Mouse (Mus musculus): ENCODE data around the gene Gng4. TPM values are rescaled to one million over a fixed set of nuclear protein-coding genes. Genes with fewer than 3 reads are reported as not detected.

The Gng4 gene
- polyA plus RNA-seq, 1 experiment from 2014 or later, result 0.39 TPM

GRCm38 (mm10) chr13:13845021-13845420 lies 61.2 kb downstream of the Gng4 start:
- Histone ChIP-seq H3K9ac (ENCODE audit: low read length) (no peak overlapping the region), H3K4me3 (ENCODE audit: control insufficient read depth in 1 of 2, insufficient read depth in 1 of 2, low read depth in 1 of 2, low read length in 2 of 2) (no peak overlapping the region), H3K27me3 (ENCODE audit: control insufficient read depth, insufficient read depth, low read length) (no peaks in the 10 kb centered on the region), H3K4me2 (ENCODE audit: low read length) (no peak overlapping the region), H3K9me3 (ENCODE audit: control insufficient read depth, low read length) (0 out of 2 replicates have a peak, but pooled peaks cover 3% of the 10 kb centered on the region), H3K27ac (replicated peaks in 1 of 2; ENCODE audit: control insufficient read depth in 1 of 2, insufficient read depth in 1 of 2, low read depth in 2 of 2, low read length in 2 of 2) (no peak overlapping the region), H3K4me1 (ENCODE audit: control insufficient read depth in 2 of 2, insufficient read depth in 2 of 2, low read length in 2 of 2) (no peaks in the 10 kb centered on the region), H3K36me3 (ENCODE audit: control insufficient read depth, insufficient read depth, low read length) (no peaks in the 10 kb centered on the region)
- 57% methylated on average over 4 of the region's 4 CpGs for WGBS
- ATAC-seq (ENCODE audit: insufficient number of reproducible peaks, insufficient read depth, low FRiP score, low read depth), result no peak

- Histone ChIP-seq H3K4me3 (ENCODE audit: control insufficient read depth in 1 of 2, insufficient read depth in 1 of 2, low read depth in 1 of 2, low read length in 2 of 2) (no peak overlapping the region), H3K9ac (ENCODE audit: low read length) (no peak overlapping the region), H3K4me1 (ENCODE audit: control insufficient read depth in 2 of 2, insufficient read depth in 2 of 2, low read length in 2 of 2) (no peaks in the 10 kb centered on the region), H3K4me2 (ENCODE audit: low read length) (no peak overlapping the region), H3K27ac (replicated peaks in 1 of 2; ENCODE audit: control insufficient read depth in 1 of 2, insufficient read depth in 1 of 2, low read depth in 2 of 2, low read length in 2 of 2) (no peak overlapping the region), H3K9me3 (ENCODE audit: control insufficient read depth, low read length) (0 out of 2 replicates have a peak, but pooled peaks cover 3% of the 10 kb centered on the region), H3K27me3 (ENCODE audit: control insufficient read depth, insufficient read depth, low read length) (no peaks in the 10 kb centered on the region), H3K36me3 (ENCODE audit: control insufficient read depth, insufficient read depth, low read length) (no peaks in the 10 kb centered on the region)
- WGBS, result 67% methylated on average over 3 of the region's 3 CpGs
- ATAC-seq (ENCODE audit: insufficient number of reproducible peaks, insufficient read depth, low FRiP score, low read depth), result no peak
These were observed 63.3 kb downstream of the Gng4 start for GRCm38 (mm10) chr13:13847075-13847599.

GRCm38 (mm10) chr13:13857190-13857589 lies 73.3 kb downstream of the Gng4 start:
- WGBS, result 29% methylated on average over 4 of the region's 4 CpGs
- H3K9me3 ChIP-seq (ENCODE audit: control insufficient read depth, low read length), result no peaks in the 10 kb centered on the region
- H3K4me3 ChIP-seq (ENCODE audit: control insufficient read depth in 1 of 2, insufficient read depth in 1 of 2, low read depth in 1 of 2, low read length in 2 of 2), result no peak overlapping the region
- H3K36me3 ChIP-seq (ENCODE audit: control insufficient read depth, insufficient read depth, low read length), result no peaks in the 10 kb centered on the region
- no peak for ATAC-seq (ENCODE audit: insufficient number of reproducible peaks, insufficient read depth, low FRiP score, low read depth)
- no peak overlapping the region for H3K27ac ChIP-seq (replicated peaks in 1 of 2; ENCODE audit: control insufficient read depth in 1 of 2, insufficient read depth in 1 of 2, low read depth in 2 of 2, low read length in 2 of 2)
- no peaks in the 10 kb centered on the region for H3K4me1 ChIP-seq (ENCODE audit: control insufficient read depth in 2 of 2, insufficient read depth in 2 of 2, low read length in 2 of 2)
- H3K9ac ChIP-seq (ENCODE audit: low read length), result no peak overlapping the region
- no peak overlapping the region for H3K4me2 ChIP-seq (ENCODE audit: low read length)
- no peaks in the 10 kb centered on the region for H3K27me3 ChIP-seq (ENCODE audit: control insufficient read depth, insufficient read depth, low read length)

GRCm38 (mm10) chr13:13862346-13862745 lies 78.5 kb downstream of the Gng4 start:
- Histone ChIP-seq H3K4me1 (ENCODE audit: control insufficient read depth in 2 of 2, insufficient read depth in 2 of 2, low read length in 2 of 2) (no peaks in the 10 kb centered on the region), H3K36me3 (ENCODE audit: control insufficient read depth, insufficient read depth, low read length) (no peaks in the 10 kb centered on the region), H3K27me3 (ENCODE audit: control insufficient read depth, insufficient read depth, low read length) (no peaks in the 10 kb centered on the region), H3K9me3 (ENCODE audit: control insufficient read depth, low read length) (no peaks in the 10 kb centered on the region), H3K4me2 (ENCODE audit: low read length) (no peak overlapping the region), H3K4me3 (ENCODE audit: control insufficient read depth in 1 of 2, insufficient read depth in 1 of 2, low read depth in 1 of 2, low read length in 2 of 2) (no peak overlapping the region), H3K9ac (ENCODE audit: low read length) (no peak overlapping the region), H3K27ac (replicated peaks in 1 of 2; ENCODE audit: control insufficient read depth in 1 of 2, insufficient read depth in 1 of 2, low read depth in 2 of 2, low read length in 2 of 2) (no peak overlapping the region)
- 60% methylated on average over 11 of the region's 11 CpGs for WGBS
- no peak for ATAC-seq (ENCODE audit: insufficient number of reproducible peaks, insufficient read depth, low FRiP score, low read depth)

- no peak overlapping the region for H3K27ac ChIP-seq (replicated peaks in 1 of 2; ENCODE audit: control insufficient read depth in 1 of 2, insufficient read depth in 1 of 2, low read depth in 2 of 2, low read length in 2 of 2)
- no peak overlapping the region for H3K4me3 ChIP-seq (ENCODE audit: control insufficient read depth in 1 of 2, insufficient read depth in 1 of 2, low read depth in 1 of 2, low read length in 2 of 2)
- WGBS, result 59% methylated on average over 6 of the region's 6 CpGs
- no peak overlapping the region for H3K9ac ChIP-seq (ENCODE audit: low read length)
- H3K36me3 ChIP-seq (ENCODE audit: control insufficient read depth, insufficient read depth, low read length), result no peaks in the 10 kb centered on the region
- H3K27me3 ChIP-seq (ENCODE audit: control insufficient read depth, insufficient read depth, low read length), result no peaks in the 10 kb centered on the region
- no peaks in the 10 kb centered on the region for H3K9me3 ChIP-seq (ENCODE audit: control insufficient read depth, low read length)
- H3K4me2 ChIP-seq (ENCODE audit: low read length), result no peak overlapping the region
- no peaks in the 10 kb centered on the region for H3K4me1 ChIP-seq (ENCODE audit: control insufficient read depth in 2 of 2, insufficient read depth in 2 of 2, low read length in 2 of 2)
- no peak for ATAC-seq (ENCODE audit: insufficient number of reproducible peaks, insufficient read depth, low FRiP score, low read depth)
These were observed 79.1 kb downstream of the Gng4 start for GRCm38 (mm10) chr13:13862941-13863340.

DNA sequence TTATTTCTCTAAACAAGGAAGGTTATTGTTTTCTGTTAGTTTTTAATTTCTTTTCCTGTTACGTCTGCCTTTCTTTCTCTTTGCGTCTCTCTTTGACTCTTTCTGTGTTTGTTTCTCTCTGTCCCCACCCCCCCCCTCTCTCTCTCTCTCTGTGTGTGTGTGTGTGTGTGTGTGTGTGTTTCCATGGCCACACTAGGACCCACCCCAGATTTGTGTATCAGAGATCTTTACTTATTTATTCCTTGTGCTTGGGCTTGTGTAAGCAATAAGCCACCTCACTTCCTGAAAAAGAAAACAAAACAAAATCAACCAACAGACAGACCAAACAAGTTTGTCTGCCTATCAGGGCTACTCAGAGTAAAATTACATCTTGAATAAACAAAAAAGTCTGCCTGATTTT lies 82.5 kb downstream of the Gng4 start:
- 66% methylated on average over 2 of the region's 2 CpGs for WGBS
- H3K9ac ChIP-seq (ENCODE audit: low read length), result no peak overlapping the region
- no peak for ATAC-seq (ENCODE audit: insufficient number of reproducible peaks, insufficient read depth, low FRiP score, low read depth)
- no peaks in the 10 kb centered on the region for H3K4me1 ChIP-seq (ENCODE audit: control insufficient read depth in 2 of 2, insufficient read depth in 2 of 2, low read length in 2 of 2)
- H3K27me3 ChIP-seq (ENCODE audit: control insufficient read depth, insufficient read depth, low read length), result no peaks in the 10 kb centered on the region
- H3K4me3 ChIP-seq (ENCODE audit: control insufficient read depth in 1 of 2, insufficient read depth in 1 of 2, low read depth in 1 of 2, low read length in 2 of 2), result no peak overlapping the region
- no peak overlapping the region for H3K27ac ChIP-seq (replicated peaks in 1 of 2; ENCODE audit: control insufficient read depth in 1 of 2, insufficient read depth in 1 of 2, low read depth in 2 of 2, low read length in 2 of 2)
- no peak overlapping the region for H3K4me2 ChIP-seq (ENCODE audit: low read length)
- H3K9me3 ChIP-seq (ENCODE audit: control insufficient read depth, low read length), result no peaks in the 10 kb centered on the region
- H3K36me3 ChIP-seq (ENCODE audit: control insufficient read depth, insufficient read depth, low read length), result no peaks in the 10 kb centered on the region

GRCm38 (mm10) chr13:13867078-13867759 lies 83.4 kb downstream of the Gng4 start:
- H3K36me3 ChIP-seq (ENCODE audit: control insufficient read depth, insufficient read depth, low read length), result no peaks in the 10 kb centered on the region
- no peak for ATAC-seq (ENCODE audit: insufficient number of reproducible peaks, insufficient read depth, low FRiP score, low read depth)
- H3K9ac ChIP-seq (ENCODE audit: low read length), result no peak overlapping the region
- H3K9me3 ChIP-seq (ENCODE audit: control insufficient read depth, low read length), result no peaks in the 10 kb centered on the region
- 84% methylated on average over 2 of the region's 2 CpGs for WGBS
- no peak overlapping the region for H3K4me3 ChIP-seq (ENCODE audit: control insufficient read depth in 1 of 2, insufficient read depth in 1 of 2, low read depth in 1 of 2, low read length in 2 of 2)
- no peak overlapping the region for H3K4me2 ChIP-seq (ENCODE audit: low read length)
- no peak overlapping the region for H3K27ac ChIP-seq (replicated peaks in 1 of 2; ENCODE audit: control insufficient read depth in 1 of 2, insufficient read depth in 1 of 2, low read depth in 2 of 2, low read length in 2 of 2)
- H3K4me1 ChIP-seq (ENCODE audit: control insufficient read depth in 2 of 2, insufficient read depth in 2 of 2, low read length in 2 of 2), result no peaks in the 10 kb centered on the region
- H3K27me3 ChIP-seq (ENCODE audit: control insufficient read depth, insufficient read depth, low read length), result no peaks in the 10 kb centered on the region

GRCm38 (mm10) chr13:13867922-13868321 lies 84.1 kb downstream of the Gng4 start:
- Histone ChIP-seq H3K27me3 (ENCODE audit: control insufficient read depth, insufficient read depth, low read length) (no peaks in the 10 kb centered on the region), H3K27ac (replicated peaks in 1 of 2; ENCODE audit: control insufficient read depth in 1 of 2, insufficient read depth in 1 of 2, low read depth in 2 of 2, low read length in 2 of 2) (no peak overlapping the region), H3K9me3 (ENCODE audit: control insufficient read depth, low read length) (no peaks in the 10 kb centered on the region), H3K4me2 (ENCODE audit: low read length) (no peak overlapping the region), H3K4me3 (ENCODE audit: control insufficient read depth in 1 of 2, insufficient read depth in 1 of 2, low read depth in 1 of 2, low read length in 2 of 2) (no peak overlapping the region), H3K36me3 (ENCODE audit: control insufficient read depth, insufficient read depth, low read length) (no peaks in the 10 kb centered on the region), H3K9ac (ENCODE audit: low read length) (no peak overlapping the region), H3K4me1 (ENCODE audit: control insufficient read depth in 2 of 2, insufficient read depth in 2 of 2, low read length in 2 of 2) (no peaks in the 10 kb centered on the region)
- WGBS, result 22% methylated on average over 3 of the region's 3 CpGs
- ATAC-seq (ENCODE audit: insufficient number of reproducible peaks, insufficient read depth, low FRiP score, low read depth), result no peak
